Mouse (Mus musculus) megakaryocyte progenitor cell, adult 5-6 weeks (primary cell): Measurements from ENCODE around the gene Ptgds. TPM values are rescaled to one million over a fixed set of nuclear protein-coding genes. Genes with fewer than 3 reads are reported as not detected.

Experiments used
- ATAC-seq: replicated peaks from 2 replicates; pipeline ENCODE4 v1.8.0; 2016; ENCODE audit warnings: mild to moderate bottlenecking, moderate TSS enrichment, inconsistent platforms; ENCODE audit not compliant: poor library complexity
- total RNA-seq, 2 experiments: library from RNA; stranded (forward) in 1 of 2; stranded (reverse) in 1 of 2; fragments of 157-497, 149-512 nt in 1 of 2; fragments of 200-1000 nt in 1 of 2; gene quantifications; 2 replicates each; pipeline versions ENCODE4 v1.2.3 to v1.2.4; 2015 to 2017

Ptgds gene
- total RNA-seq, 2 experiments from 2014 or later, result 0.42 TPM; not detected in 1

DNA sequence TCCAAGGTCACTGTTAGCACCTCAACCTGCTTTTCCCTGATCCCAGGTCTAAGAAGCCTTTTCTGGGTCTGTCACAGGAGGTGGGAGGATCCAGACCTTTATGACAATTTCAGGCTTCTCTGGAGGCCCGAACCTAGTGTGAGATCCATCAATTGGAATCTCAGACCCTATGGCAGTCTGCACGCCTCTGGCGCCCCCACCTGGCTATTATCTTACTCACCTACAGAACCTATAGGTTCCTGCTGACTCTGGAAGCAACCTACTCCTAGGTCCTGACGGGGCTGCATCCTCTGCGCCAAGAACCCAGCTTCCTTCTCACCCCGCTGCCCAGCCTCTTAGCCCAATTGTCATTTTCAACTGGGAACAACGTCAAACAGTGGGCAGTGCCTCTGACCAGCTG lies 13.1 kb upstream of the Ptgds start:
- ATAC-seq, result peak; percentile 92

DNA sequence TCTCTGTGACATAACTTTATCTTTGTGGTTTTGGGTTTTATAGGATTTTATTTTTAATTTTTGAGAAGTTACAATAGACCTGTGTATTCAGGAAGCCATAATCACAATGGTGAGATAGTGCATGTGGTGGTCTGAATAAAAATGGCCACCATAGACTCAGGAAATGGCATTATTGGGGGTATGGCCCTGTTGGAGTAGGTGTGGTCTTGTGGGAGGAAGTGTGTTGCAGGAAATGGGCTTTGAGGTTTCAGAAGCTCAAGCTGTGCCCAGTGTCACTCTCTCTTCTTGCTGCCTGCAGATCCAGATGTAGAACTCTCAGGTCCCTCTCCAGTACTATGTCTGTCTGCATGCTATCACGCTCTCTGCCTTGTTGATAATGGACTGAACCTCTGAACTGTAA lies 10.7 kb upstream of the Ptgds start:
- ATAC-seq, result peak; percentile 60

DNA sequence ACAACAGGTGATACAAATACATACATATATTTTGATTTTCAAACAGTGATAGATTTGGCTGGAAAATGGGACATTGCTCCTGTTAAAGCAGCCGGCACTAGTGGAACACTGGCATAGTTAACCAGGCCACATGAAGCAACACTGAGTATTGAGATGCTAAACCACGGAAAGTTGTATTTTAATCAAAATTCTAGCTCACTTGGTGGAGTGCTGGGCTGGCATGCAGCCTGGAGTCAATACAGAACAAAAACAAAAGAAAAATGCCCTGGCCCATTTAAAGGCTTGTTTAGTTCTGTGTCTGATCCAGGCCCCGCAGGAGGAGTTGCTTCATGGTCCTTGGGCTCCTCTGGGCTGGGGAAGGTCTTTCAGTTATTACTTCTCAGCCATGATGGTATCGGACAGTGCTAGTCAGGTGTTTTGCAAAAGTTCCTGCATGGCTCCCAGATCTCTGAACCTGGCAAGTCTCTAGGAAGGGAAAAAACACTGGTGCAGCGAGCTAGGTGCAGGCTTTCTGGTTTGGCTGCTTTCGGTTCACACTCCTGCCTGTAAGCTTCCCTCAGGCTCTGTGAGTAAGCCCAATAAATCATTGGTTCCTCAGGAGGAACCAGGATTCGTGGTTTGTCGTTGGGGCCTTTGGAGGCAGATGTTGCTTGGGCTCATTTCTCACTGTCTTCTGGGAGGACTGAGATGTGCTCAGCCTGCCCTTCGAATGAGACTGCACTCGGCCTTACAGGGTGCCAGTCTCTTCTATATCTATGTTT lies 9.9 kb upstream of the Ptgds start:
- no peak for ATAC-seq

DNA sequence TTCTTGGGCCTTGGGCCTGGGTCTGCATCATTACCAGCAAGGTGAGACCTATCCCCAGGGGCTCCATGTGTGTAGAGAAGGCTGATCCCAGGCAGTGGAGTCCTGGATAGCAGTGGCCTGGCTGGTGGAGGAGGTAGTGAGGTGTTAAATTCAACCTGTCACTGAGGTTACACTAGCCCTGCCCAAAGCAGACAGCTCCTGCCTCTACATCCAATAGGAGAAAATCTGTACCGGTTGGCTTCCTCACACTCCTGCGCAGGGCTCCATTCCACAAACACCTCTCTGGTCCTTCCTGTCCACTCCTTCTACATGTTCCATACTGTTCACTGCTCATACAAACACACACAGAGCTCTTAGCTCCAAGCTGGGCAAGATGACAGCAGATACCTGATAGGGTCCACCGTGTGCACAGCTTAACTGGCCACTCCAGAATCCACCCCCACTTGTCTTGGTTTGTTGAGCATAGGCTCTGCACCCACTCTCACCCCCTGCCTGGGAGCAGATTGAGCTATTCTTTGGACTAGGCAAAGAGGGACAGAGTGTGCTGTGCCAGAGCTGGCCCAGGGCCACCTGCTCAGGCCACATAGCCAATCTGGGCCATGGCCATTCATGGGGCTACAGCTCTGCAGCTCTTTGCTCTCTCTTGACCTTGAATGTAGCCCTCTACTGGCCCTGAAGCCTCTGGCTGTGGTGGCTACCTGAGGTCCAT lies 8.3 kb upstream of the Ptgds start:
- no peak for ATAC-seq

DNA sequence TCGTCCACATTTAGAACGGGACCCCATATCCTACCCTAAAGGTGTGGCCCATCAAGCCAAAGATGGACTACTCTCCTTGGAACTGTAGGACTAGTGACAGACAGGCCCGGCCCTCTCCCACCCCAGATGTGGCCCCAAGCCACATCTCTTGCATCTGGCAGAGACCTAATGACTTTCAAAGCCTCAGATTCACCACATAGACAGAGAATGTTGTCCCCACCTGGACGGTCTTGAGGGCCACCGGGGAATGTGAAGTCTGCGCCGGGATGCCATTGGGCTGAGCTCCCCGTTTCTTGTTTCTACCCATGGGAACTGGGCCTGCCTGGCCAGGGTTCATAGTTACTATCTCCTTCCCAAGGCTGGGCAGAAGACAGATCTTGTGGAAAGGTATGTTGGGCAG lies 7.7 kb upstream of the Ptgds start:
- ATAC-seq, result no peak

DNA sequence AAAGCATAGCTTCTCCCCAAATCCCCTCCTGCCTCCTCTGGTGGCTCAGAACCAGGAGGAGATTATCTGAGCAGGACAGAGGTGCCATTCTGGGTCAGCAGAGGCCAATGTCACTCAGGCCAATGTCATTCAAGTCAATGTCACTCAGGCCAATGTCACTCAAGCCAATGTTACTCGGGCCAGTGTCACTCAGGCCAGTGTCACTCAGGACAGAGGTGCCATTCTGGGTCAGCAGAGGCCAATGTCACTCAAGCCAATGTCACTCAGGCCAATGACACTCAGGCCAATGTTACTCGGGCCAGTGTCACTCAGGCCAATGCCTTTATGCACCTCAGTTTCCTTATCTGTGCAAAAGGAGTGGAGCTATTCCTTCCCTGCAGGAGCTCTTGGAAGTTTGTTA lies 2.7 kb upstream of the Ptgds start:
- ATAC-seq, result no peak

DNA sequence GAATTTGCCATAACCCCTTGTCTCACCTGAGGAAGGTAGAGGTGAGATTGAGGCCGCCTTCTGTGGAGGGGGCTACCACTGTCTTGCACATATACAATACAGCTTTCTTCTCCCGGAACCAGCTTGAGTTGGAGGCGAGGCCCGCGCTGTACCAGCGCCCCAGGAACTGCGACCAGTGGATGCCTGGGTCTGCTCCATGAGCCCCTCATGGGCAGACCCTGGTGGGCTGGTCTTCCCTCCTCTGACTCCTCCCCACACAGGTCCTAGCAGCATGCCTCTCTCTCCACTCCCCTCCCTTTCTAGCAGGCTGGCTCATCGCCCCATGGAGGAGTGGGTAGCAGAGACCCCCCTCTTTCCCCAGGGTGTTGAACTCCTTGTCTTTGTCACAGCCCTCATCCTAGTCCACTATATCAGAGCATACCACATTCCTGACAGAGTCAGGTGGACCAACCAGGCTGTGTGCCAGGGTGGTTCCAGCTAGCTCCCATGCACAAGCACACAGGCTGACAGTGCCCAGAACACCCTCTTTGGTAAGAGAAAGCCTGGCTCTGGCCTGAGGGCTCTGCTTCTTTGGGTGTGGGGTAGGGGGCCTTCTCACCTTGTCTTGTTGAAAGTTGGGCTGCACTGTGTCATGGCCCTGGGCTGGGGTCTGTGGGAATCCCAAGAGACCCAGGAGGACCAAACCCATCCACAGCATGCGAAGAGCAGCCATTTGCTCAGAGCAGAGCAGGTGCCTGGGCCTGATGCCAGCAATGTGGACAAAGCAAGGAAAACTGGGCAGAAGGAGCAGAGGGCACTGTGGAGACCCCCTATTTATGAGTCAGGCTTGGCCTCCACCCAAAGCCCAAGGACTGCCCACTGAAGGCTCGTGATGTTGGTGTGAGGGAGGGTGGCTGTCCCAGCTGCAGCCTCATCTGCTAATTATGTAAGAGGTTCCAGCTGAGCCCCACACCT lies 607 bp downstream of the Ptgds start:
- no peak for ATAC-seq

DNA sequence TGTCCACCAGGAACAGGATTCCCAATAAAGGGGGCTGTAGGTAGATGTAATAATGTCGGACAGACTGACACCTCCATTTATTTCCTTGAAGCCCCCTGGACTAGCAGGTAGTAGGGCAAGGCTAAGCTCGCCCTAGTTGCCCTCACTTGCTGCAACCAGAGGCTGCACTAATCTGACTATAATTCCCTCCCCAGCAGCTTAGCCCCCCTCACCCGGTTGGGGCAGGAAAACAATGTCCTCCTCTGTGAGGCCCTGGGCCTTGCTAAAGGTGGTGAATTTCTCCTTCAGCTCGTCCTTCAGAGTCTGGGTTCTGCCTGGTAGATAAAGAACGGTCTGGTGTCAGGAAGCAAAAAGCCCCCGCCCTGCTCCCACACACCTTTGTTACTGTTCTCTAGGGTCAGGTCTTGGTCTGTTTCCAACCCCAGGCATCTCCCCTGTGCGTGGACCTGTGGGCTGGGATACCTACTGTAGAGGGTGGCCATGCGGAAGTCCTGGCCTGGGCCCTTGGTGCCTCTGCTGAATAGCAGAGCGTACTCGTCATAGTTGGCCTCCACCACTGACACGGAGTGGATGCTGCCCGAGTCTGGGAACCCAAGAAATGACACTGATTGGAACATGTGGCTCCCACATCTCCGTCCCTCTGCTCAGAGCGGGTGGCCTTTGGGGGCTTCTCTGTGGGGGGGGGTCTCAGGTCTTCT lies 2.1 kb downstream of the Ptgds start:
- no peak for ATAC-seq

DNA sequence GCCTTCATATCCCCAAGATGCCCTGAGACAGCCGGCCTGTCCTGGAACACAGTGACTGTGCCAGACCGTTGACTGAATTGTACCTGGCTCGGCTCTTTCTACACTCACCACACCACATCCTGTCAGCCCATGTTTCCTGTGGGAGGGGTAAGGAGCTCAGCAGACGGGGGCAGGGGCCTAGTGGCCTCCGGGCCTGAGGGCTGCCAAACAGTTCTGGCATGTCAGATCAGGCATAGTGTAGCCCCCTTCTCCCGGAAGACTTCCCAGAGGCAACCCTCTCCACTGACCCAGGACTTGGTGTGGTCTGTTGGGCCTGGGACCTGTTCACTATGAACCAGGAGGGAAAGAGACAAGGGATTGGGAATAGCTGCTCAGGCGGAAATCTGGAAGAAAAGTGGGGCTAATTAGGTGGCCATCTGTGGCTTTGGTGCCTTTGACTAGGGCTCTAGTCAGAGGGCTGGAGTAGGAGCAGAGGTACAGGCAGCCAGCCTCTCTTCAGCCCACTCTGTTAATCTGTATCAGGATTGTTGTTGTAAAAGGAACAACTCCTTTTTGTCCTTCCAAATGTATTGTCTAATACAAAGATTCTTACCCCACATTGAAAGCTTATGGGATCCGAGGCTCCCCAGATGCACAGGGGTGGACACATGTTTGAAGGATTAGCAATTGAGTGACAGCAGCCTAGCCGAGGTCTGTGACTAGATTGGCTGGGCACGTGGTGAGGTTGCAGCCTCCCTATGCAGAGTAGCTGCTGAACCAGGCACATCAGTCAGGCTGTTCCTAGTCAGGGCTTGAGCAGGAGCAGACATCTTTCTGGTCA lies 3.8 kb downstream of the Ptgds start:
- ATAC-seq, result peak; percentile 72

DNA sequence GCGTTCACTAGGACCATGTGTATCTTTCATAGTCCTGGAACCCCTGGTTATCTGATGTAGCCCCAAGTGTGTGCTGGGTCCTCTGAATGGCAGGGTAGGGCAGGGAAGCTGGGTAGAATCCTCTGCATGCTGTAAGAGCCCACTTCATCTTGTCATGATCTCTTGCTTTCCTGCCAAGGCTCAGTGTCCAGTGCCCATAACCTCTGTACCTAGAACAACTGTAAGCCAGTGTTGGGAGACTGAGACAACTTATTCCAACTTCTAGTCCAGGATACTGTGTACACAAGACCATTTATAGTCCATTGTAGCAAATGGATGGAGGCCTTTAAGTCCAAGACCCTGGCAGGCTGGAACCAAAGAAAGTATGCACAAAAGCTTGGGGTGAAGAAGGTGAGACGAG lies 4.6 kb downstream of the Ptgds start:
- ATAC-seq, result no peak

DNA sequence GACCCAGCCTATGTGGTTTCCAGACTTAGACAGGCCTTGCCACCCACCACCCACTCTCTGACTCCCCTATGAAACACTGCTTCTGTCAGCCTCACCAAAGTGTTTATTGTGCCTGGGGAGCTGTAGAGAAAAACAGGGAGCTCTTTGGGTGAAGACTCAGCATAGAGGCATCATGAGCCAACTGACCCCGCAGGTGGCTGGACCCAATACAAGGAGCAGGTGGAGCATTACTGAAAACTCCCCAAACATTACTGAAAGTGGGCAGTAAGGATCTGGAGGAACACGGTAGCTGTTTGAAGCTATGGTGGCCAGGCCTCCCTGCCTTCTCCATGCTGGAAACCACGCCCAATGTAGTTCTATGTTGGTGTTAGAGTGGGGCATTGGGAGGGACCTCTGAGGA lies 6.2 kb downstream of the Ptgds start:
- no peak for ATAC-seq

DNA sequence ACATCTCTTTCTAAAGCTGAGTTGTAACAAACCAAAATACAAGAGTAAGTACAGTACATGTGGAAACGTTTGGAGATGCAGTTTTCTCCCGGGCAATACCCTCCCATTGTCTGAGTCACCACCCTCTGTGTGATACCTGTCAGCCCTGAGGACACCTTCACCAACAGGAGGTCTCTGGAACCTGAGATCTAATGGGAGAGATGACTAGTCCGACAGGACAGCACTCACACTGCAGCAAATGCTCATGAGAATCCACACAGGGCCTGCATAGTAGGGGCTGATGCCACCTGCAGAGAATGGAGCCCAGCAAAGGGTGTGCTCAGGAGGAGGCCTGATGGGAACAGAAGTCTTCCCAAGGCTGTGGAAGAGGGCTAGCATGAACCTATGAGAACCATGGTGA lies 8.4 kb downstream of the Ptgds start:
- no peak for ATAC-seq

DNA sequence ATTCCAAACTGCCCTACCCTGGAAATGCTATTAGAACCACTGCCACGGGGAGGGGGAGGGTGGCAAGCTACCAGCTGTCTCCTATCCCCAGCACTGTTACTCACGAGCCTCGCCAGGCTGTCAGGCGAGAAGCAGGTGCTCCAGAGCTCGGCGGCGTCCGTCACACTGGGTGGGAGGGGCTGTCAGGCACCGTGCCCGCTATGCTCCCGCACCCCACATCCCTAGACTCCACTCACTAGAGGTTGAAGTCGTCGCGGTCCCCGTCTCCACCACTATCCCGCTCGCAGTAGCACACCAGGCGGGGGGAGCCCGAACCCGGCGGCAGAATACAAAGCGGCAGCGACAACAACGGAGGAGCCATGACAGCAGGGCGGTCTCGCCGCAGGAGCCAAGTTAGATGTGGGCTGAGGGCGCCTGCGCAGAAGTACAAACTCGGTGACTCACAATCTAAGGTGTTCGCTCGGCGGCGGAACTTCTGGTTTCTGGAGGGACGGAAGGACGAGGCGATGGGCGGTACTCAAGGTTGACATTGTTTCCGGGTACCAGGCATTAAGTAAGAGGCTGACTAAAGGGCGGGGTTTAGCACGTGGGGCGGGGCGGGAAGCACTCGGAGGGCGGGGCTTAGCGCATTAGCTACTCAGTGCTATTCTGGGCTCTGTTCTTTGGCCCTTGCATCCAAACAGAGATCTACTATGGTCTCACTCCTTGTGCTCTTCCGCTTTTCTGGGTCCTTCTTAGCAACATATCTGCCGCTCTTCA lies 9.1 kb downstream of the Ptgds start, which contains the start of gene Paxx:
Gene Paxx, minus strand, starts transcription at position 544 of the 759 bp plus-strand sequence.
- ATAC-seq, result peak; percentile 83

DNA sequence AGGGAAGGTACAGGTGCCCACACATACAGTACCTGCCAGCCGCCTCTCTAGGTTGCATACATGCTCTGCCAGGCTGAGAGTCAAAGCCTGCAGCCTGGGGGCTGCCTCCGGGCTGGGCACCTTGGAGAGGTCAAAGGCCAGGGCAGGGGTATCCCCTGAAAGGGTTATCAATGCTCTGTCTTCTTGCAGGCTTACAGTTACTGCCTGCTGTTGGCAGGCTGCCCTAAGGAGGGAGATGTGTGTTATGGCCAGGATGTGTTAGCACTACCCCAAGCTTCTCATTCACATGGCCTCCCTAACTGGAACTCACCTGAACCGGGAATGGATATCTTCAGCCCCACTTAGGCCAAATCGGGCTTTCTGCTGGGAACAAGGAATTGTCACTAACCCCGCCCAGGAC lies 9.7 kb downstream of the Ptgds start:
- ATAC-seq, result no peak

DNA sequence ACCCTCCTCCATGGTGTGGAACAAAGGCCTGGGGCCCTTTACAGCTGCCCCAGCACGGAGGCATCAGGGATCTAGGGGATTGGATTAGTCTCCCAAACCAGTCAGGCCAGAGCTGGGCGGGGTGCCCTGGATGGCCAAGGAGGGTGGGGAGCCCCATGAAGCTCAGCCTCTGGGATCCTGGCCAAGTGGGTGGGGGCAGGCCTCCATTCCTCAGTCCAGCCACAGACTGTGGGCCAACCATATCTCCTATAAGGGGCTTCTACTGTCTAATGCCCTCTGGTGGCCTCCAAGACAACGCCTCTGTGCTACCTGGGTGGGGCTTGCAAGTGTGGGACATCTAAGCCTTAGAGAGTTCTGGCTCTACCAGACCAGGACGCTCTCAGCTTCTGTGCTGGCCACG lies 10.9 kb downstream of the Ptgds start:
- ATAC-seq, result peak; percentile 32; the same call in 1 of the 2 replicates

DNA sequence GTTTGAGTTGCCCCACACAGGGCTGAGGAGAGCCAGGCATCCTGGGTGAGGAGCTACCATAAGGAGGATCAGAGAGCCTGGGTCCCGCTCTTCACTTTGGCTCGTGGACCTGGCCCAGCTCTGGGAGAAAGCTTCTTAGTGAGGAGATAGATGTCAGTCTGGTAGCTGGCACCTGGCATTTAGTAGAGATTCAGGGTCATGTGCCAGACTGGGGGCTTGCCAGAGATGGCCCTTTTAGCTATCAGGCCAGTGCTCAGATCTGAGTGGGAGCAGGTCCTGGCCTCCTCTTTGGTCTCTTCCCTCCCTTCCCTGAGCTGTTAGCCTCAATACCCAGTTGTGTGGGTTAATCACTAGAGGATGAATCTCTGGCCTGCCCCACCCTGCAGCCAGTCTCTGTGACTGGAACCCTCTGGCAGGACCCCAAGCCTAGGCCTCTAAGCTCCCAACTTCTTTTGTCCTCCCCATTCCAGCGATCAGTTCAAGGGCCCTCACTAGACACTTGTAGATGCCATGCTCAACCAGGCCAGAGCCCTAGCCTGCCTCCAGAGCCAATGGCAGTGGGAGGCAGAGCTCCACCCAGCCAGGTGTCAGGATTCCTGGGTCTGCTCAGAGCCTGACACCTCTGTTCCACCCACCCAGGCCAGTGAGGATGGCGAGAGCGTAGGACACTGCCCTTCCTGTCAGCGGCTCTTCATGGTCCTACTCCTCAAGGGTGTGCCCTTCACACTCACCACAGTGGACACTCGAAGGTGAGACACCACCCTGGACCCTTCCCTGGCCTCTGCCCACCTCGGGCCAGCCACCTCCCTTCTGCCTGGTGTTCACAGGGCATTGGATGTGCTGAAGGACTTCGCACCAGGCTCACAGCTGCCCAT lies 12.6 kb downstream of the Ptgds start:
- no peak for ATAC-seq

DNA sequence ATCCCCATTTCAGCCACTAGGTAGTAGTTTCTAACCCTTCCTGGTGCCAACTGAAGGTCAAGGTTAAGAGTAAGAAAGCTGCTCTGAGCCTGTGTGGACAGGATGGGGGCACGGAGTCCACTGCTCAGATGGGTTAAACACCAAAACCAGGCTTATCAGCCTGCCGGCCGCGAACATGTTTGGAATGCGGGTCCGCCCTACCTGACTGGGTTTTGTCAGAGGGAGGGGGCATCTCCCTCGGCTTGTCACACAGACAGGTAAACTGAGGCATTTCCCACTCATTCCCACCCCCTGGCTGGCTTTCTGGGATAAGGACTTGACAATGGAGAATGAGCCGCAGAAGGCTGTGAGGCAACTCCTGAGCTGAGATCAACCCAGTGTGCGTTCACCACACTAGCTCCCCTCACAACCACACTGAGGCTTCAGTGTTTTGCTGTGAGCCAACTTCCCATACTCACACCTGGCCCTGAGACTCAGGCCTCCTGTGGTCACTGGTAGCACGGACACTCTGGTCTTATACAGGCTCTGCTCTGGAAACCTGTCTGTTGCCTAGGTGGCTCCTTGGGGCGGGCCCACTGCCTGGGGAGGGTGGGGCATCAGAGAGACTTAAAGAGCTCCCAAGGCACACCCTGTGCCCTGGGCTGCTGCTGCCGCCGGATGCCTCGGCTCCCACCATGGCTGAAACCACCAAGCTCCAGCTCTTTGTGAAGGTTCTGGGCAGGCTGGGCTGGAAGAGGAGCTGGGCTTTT lies 13.5 kb downstream of the Ptgds start, which contains the start of gene Clic3:
Gene Clic3, plus strand, starts transcription at position 634 of the 749 bp plus-strand sequence.
- ATAC-seq, result no peak
